Mouse (Mus musculus): Measurements from ENCODE around the gene Midn. TPM values are rescaled to one million over a fixed set of nuclear protein-coding genes. Genes with fewer than 3 reads are reported as not detected.

Gene Midn
- polyA plus RNA-seq, 1 experiment from 2014 or later: 3.0 TPM

GRCm38 (mm10) chr10:80188453-80189024 is 40.5 kb downstream of the Midn start:
- Histone ChIP-seq H3K27me3 (peaks cover 98% of the 10 kb centered on the region), H3K27ac (no peak overlapping the region), H3K9ac (no peak overlapping the region), H3K9me3 (replicated peaks) (no peaks in the 10 kb centered on the region), H3K4me1 (replicated peaks) (peaks cover 19% of the 10 kb centered on the region), H3K4me2 (no peak overlapping the region), H3K36me3 (no peaks in the 10 kb centered on the region), H3K4me3 (replicated peaks) (no peak overlapping the region)
- WGBS (ENCODE audit: insufficient replicate concordance): 74% methylated on average over 15 of the region's 15 CpGs
- ATAC-seq (ENCODE audit: low read depth): no peak
- DNase-seq: no peak

- H3K4me3 ChIP-seq (replicated peaks): peak overlapping the region; percentile 42
- ATAC-seq (ENCODE audit: low read depth) (no peak), DNase-seq (no peak)
- H3K4me1 ChIP-seq (replicated peaks): peaks cover 29% of the 10 kb centered on the region
- H3K9ac ChIP-seq: no peak overlapping the region; the same call in 1 of the 2 replicates
- H3K4me2 ChIP-seq: peak overlapping the region; percentile 60
- H3K27me3 ChIP-seq: peaks cover 96% of the 10 kb centered on the region
- H3K27ac ChIP-seq: no peak overlapping the region
- no peaks in the 10 kb centered on the region for H3K36me3 ChIP-seq
- no peaks in the 10 kb centered on the region for H3K9me3 ChIP-seq (replicated peaks)
- 5% methylated on average over 21 of the region's 21 CpGs for WGBS (ENCODE audit: insufficient replicate concordance)
Measured at GRCm38 (mm10) chr10:80189999-80190398, 41.9 kb downstream of the Midn start.

GRCm38 (mm10) chr10:80190491-80191051 is 42.5 kb downstream of the Midn start:
- ATAC-seq (ENCODE audit: low read depth) (no peak), DNase-seq (no peak)
- Histone ChIP-seq H3K36me3 (no peaks in the 10 kb centered on the region), H3K27me3 (peaks cover 90% of the 10 kb centered on the region), H3K9me3 (replicated peaks) (no peaks in the 10 kb centered on the region), H3K4me2 (peak overlapping the region; percentile 60), H3K4me1 (replicated peaks) (peaks cover 29% of the 10 kb centered on the region), H3K9ac (peak overlapping the region; percentile 41; the same call in 1 of the 2 replicates), H3K27ac (no peak overlapping the region), H3K4me3 (replicated peaks) (peak overlapping the region; percentile 42)
- 1% methylated on average over 46 of the region's 48 CpGs for WGBS (ENCODE audit: insufficient replicate concordance)

GRCm38 (mm10) chr10:80193976-80194375 is 45.9 kb downstream of the Midn start:
- ATAC-seq (ENCODE audit: low read depth): peak; percentile 68
- H3K36me3 ChIP-seq: no peaks in the 10 kb centered on the region

GRCm38 (mm10) chr10:80194441-80194840 is 46.4 kb downstream of the Midn start:
- H3K27ac ChIP-seq: no peak overlapping the region
- H3K36me3 ChIP-seq: no peaks in the 10 kb centered on the region
- no peak overlapping the region for H3K4me3 ChIP-seq (replicated peaks)
- H3K27me3 ChIP-seq: peaks cover 51% of the 10 kb centered on the region
- ATAC-seq (ENCODE audit: low read depth) (no peak), DNase-seq (no peak)
- 62% methylated on average over 8 of the region's 8 CpGs for WGBS (ENCODE audit: insufficient replicate concordance)
- H3K4me1 ChIP-seq (replicated peaks): peaks cover 29% of the 10 kb centered on the region
- H3K9me3 ChIP-seq (replicated peaks): no peaks in the 10 kb centered on the region
- H3K4me2 ChIP-seq: no peak overlapping the region
- no peak overlapping the region for H3K9ac ChIP-seq

More at GRCm38 (mm10) chr10:80193976-80194375, 45.9 kb downstream of the Midn start:
- Histone ChIP-seq H3K9me3 (replicated peaks) (no peaks in the 10 kb centered on the region), H3K4me2 (no peak overlapping the region), H3K4me1 (replicated peaks) (peaks cover 29% of the 10 kb centered on the region), H3K27ac (no peak overlapping the region), H3K27me3 (peaks cover 56% of the 10 kb centered on the region), H3K9ac (no peak overlapping the region; the same call in 1 of the 2 replicates), H3K4me3 (replicated peaks) (no peak overlapping the region)
- 65% methylated on average over 6 of the region's 6 CpGs for WGBS (ENCODE audit: insufficient replicate concordance)
- DNase-seq: no peak

GRCm38 (mm10) chr10:80196167-80196566 is 48.1 kb downstream of the Midn start:
- no peak overlapping the region for H3K9ac ChIP-seq
- H3K4me2 ChIP-seq: no peak overlapping the region
- H3K4me1 ChIP-seq (replicated peaks): peaks cover 14% of the 10 kb centered on the region; the same call in 1 of the 2 replicates
- no peaks in the 10 kb centered on the region for H3K36me3 ChIP-seq
- no peaks in the 10 kb centered on the region for H3K9me3 ChIP-seq (replicated peaks)
- no peak overlapping the region for H3K4me3 ChIP-seq (replicated peaks)
- DNase-seq (no peak), ATAC-seq (ENCODE audit: low read depth) (no peak)
- no peak overlapping the region for H3K27ac ChIP-seq
- peaks cover 43% of the 10 kb centered on the region for H3K27me3 ChIP-seq
- WGBS (ENCODE audit: insufficient replicate concordance): 77% methylated on average over 1 of the region's 1 CpGs

- Histone ChIP-seq H3K4me1 (replicated peaks) (peaks cover 14% of the 10 kb centered on the region; the same call in 1 of the 2 replicates), H3K27ac (no peak overlapping the region), H3K4me2 (no peak overlapping the region), H3K36me3 (no peaks in the 10 kb centered on the region), H3K4me3 (replicated peaks) (no peak overlapping the region), H3K9ac (no peak overlapping the region), H3K9me3 (replicated peaks) (no peaks in the 10 kb centered on the region), H3K27me3 (peaks cover 35% of the 10 kb centered on the region)
- no peak for ATAC-seq (ENCODE audit: low read depth)
- no peak for DNase-seq
- 71% methylated on average over 33 of the region's 33 CpGs for WGBS (ENCODE audit: insufficient replicate concordance)
Measured at GRCm38 (mm10) chr10:80196778-80197581, 48.9 kb downstream of the Midn start.

GRCm38 (mm10) chr10:80199440-80200008 is 51.5 kb downstream of the Midn start:
- Histone ChIP-seq H3K27me3 (peaks cover 19% of the 10 kb centered on the region), H3K9me3 (replicated peaks) (no peaks in the 10 kb centered on the region), H3K27ac (no peak overlapping the region), H3K4me1 (replicated peaks) (peaks cover under 1% of the 10 kb centered on the region; the same call in 1 of the 2 replicates), H3K4me2 (no peak overlapping the region), H3K9ac (no peak overlapping the region), H3K4me3 (replicated peaks) (no peak overlapping the region), H3K36me3 (no peaks in the 10 kb centered on the region)
- DNase-seq (peak; percentile 68), ATAC-seq (ENCODE audit: low read depth) (peak; percentile 71; the same call in 1 of the 2 replicates)
- WGBS (ENCODE audit: insufficient replicate concordance): 47% methylated on average over 3 of the region's 3 CpGs

- H3K36me3 ChIP-seq: no peaks in the 10 kb centered on the region
- peaks cover 24% of the 10 kb centered on the region for H3K27me3 ChIP-seq
- no peak overlapping the region for H3K4me3 ChIP-seq (replicated peaks)
- ATAC-seq (ENCODE audit: low read depth) (no peak), DNase-seq (no peak)
- no peak overlapping the region for H3K4me2 ChIP-seq
- no peaks in the 10 kb centered on the region for H3K9me3 ChIP-seq (replicated peaks)
- no peak overlapping the region for H3K27ac ChIP-seq
- H3K9ac ChIP-seq: no peak overlapping the region
- H3K4me1 ChIP-seq (replicated peaks): no peaks in the 10 kb centered on the region
- 64% methylated on average over 6 of the region's 6 CpGs for WGBS (ENCODE audit: insufficient replicate concordance)
Measured at GRCm38 (mm10) chr10:80200485-80200884, 52.4 kb downstream of the Midn start.

- peaks cover 39% of the 10 kb centered on the region for H3K27me3 ChIP-seq
- no peak overlapping the region for H3K27ac ChIP-seq
- no peak for ATAC-seq (ENCODE audit: low read depth)
- no peaks in the 10 kb centered on the region for H3K36me3 ChIP-seq
- no peak overlapping the region for H3K4me3 ChIP-seq (replicated peaks)
- H3K9me3 ChIP-seq (replicated peaks): no peaks in the 10 kb centered on the region
- H3K4me1 ChIP-seq (replicated peaks): no peaks in the 10 kb centered on the region
- DNase-seq: no peak
- H3K9ac ChIP-seq: no peak overlapping the region
- 47% methylated on average over 7 of the region's 7 CpGs for WGBS (ENCODE audit: insufficient replicate concordance)
- no peak overlapping the region for H3K4me2 ChIP-seq
Measured at GRCm38 (mm10) chr10:80204055-80204454, 56.0 kb downstream of the Midn start.

GRCm38 (mm10) chr10:80207201-80207600 is 59.1 kb downstream of the Midn start:
- Histone ChIP-seq H3K9me3 (replicated peaks) (no peaks in the 10 kb centered on the region), H3K36me3 (no peaks in the 10 kb centered on the region), H3K9ac (no peak overlapping the region), H3K27ac (no peak overlapping the region), H3K27me3 (peaks cover 33% of the 10 kb centered on the region), H3K4me3 (replicated peaks) (no peak overlapping the region), H3K4me2 (no peak overlapping the region), H3K4me1 (replicated peaks) (no peaks in the 10 kb centered on the region)
- 70% methylated on average over 1 of the region's 1 CpGs for WGBS (ENCODE audit: insufficient replicate concordance)
- no peak for DNase-seq
- no peak for ATAC-seq (ENCODE audit: low read depth)

Measured in liver, embryonic 13.5 days (tissue).